Mouse (Mus musculus): ENCODE measurements around the gene Slc25a35. TPM values are rescaled to one million over a fixed set of nuclear protein-coding genes. Genes with fewer than 3 reads are reported as not detected.
A peak's percentile ranks its signal among the peaks of the same experiment; 100 is the strongest.
"Not testable (repeated sequence)": the region's sequence is repeated elsewhere in the genome, so short reads cannot be mapped to it uniquely, and the experiment has no call there.

The Slc25a35 gene
- not detected in 2 replicates for polyA plus RNA-seq (2012)

- Histone ChIP-seq H3K9me3 (ENCODE audit: control insufficient read depth, low read length) (no peaks in the 10 kb centered on the region), H3K27me3 (ENCODE audit: control insufficient read depth) (no peaks in the 10 kb centered on the region), H3K4me3 (replicated peaks) (peak within 1 kb of the TSS; percentile 82), H3K36me3 (ENCODE audit: control insufficient read depth) (no peaks in the 10 kb centered on the region), H3K4me1 (ENCODE audit: control insufficient read depth) (peaks cover 44% of the 10 kb centered on the region)
- no peak for TF ChIP-seq TAL1 (IDR thresholded peaks at IDR 0.05; ENCODE audit: low read length)
- TF ChIP-seq GATA1 (IDR thresholded peaks at IDR 0.05; ENCODE audit: low read length): no peak
Measured at GRCm38 (mm10) chr11:68967337-68968282, at the start of gene Slc25a35. TSS of gene Slc25a35 (plus strand) at chr11:68968131.

GRCm38 (mm10) chr11:68923191-68923590, 44.7 kb upstream of the Slc25a35 start:
- Histone ChIP-seq H3K9me3 (ENCODE audit: control insufficient read depth, low read length) (no peaks in the 10 kb centered on the region), H3K4me1 (ENCODE audit: control insufficient read depth) (peaks cover 6% of the 10 kb centered on the region), H3K36me3 (ENCODE audit: control insufficient read depth) (no peaks in the 10 kb centered on the region), H3K4me3 (replicated peaks) (no peak overlapping the region), H3K27me3 (ENCODE audit: control insufficient read depth) (peaks cover 6% of the 10 kb centered on the region; the same call in 1 of the 2 replicates)
- TF ChIP-seq GATA1 (IDR thresholded peaks at IDR 0.05; ENCODE audit: low read length) (no peak), TAL1 (IDR thresholded peaks at IDR 0.05; ENCODE audit: low read length) (no peak)

- no peaks in the 10 kb centered on the region for H3K36me3 ChIP-seq (ENCODE audit: control insufficient read depth)
- H3K27me3 ChIP-seq (ENCODE audit: control insufficient read depth): peaks cover 6% of the 10 kb centered on the region; the same call in 1 of the 2 replicates
- H3K4me3 ChIP-seq (replicated peaks): no peak overlapping the region
Measured at GRCm38 (mm10) chr11:68924749-68925148, 43.2 kb upstream of the Slc25a35 start.

GRCm38 (mm10) chr11:68926981-68927380, 41.0 kb upstream of the Slc25a35 start, which contains the start of gene Odf4:
TSS of gene Odf4 (minus strand) at chr11:68927081.
- no peaks in the 10 kb centered on the region for H3K36me3 ChIP-seq (ENCODE audit: control insufficient read depth)
- H3K27me3 ChIP-seq (ENCODE audit: control insufficient read depth): peaks cover 4% of the 10 kb centered on the region; the same call in 1 of the 2 replicates
- no peak for TF ChIP-seq TAL1 (IDR thresholded peaks at IDR 0.05; ENCODE audit: low read length)
- no peak for TF ChIP-seq GATA1 (IDR thresholded peaks at IDR 0.05; ENCODE audit: low read length)
- H3K4me3 ChIP-seq (replicated peaks): no peak within 1 kb of the TSS
- no peaks in the 10 kb centered on the region for H3K9me3 ChIP-seq (ENCODE audit: control insufficient read depth, low read length)
- H3K4me1 ChIP-seq (ENCODE audit: control insufficient read depth): peaks cover 6% of the 10 kb centered on the region

More at GRCm38 (mm10) chr11:68924749-68925148, 43.2 kb upstream of the Slc25a35 start:
- H3K4me1 ChIP-seq (ENCODE audit: control insufficient read depth): peaks cover 6% of the 10 kb centered on the region
- no peaks in the 10 kb centered on the region for H3K9me3 ChIP-seq (ENCODE audit: control insufficient read depth, low read length)
- no peak for TF ChIP-seq GATA1 (IDR thresholded peaks at IDR 0.05; ENCODE audit: low read length)
- no peak for TF ChIP-seq TAL1 (IDR thresholded peaks at IDR 0.05; ENCODE audit: low read length)

- Histone ChIP-seq H3K4me3 (replicated peaks) (no peak overlapping the region), H3K36me3 (ENCODE audit: control insufficient read depth) (no peaks in the 10 kb centered on the region), H3K9me3 (ENCODE audit: control insufficient read depth, low read length) (no peaks in the 10 kb centered on the region), H3K4me1 (ENCODE audit: control insufficient read depth) (no peaks in the 10 kb centered on the region), H3K27me3 (ENCODE audit: control insufficient read depth) (peaks cover 2% of the 10 kb centered on the region; the same call in 1 of the 2 replicates)
- no peak for TF ChIP-seq GATA1 (IDR thresholded peaks at IDR 0.05; ENCODE audit: low read length)
- TF ChIP-seq TAL1 (IDR thresholded peaks at IDR 0.05; ENCODE audit: low read length): no peak
Measured at GRCm38 (mm10) chr11:68929947-68930346, 38.0 kb upstream of the Slc25a35 start.

GRCm38 (mm10) chr11:68933885-68934507, 33.9 kb upstream of the Slc25a35 start:
- TF ChIP-seq TAL1 (IDR thresholded peaks at IDR 0.05; ENCODE audit: low read length) (no peak), GATA1 (IDR thresholded peaks at IDR 0.05; ENCODE audit: low read length) (no peak)
- no peaks in the 10 kb centered on the region for H3K27me3 ChIP-seq (ENCODE audit: control insufficient read depth)
- no peak overlapping the region for H3K4me3 ChIP-seq (replicated peaks)
- no peaks in the 10 kb centered on the region for H3K9me3 ChIP-seq (ENCODE audit: control insufficient read depth, low read length)
- no peaks in the 10 kb centered on the region for H3K36me3 ChIP-seq (ENCODE audit: control insufficient read depth)
- no peaks in the 10 kb centered on the region; the same call in 1 of the 2 replicates for H3K4me1 ChIP-seq (ENCODE audit: control insufficient read depth)

GRCm38 (mm10) chr11:68936951-68937350, 31.0 kb upstream of the Slc25a35 start:
- peaks cover 17% of the 10 kb centered on the region for H3K4me1 ChIP-seq (ENCODE audit: control insufficient read depth)
- H3K27me3 ChIP-seq (ENCODE audit: control insufficient read depth); H3K9me3 ChIP-seq (ENCODE audit: control insufficient read depth, low read length); H3K36me3 ChIP-seq (ENCODE audit: control insufficient read depth); H3K4me3 ChIP-seq (replicated peaks): not testable (repeated sequence)

- Histone ChIP-seq H3K36me3 (ENCODE audit: control insufficient read depth) (no peaks in the 10 kb centered on the region), H3K27me3 (ENCODE audit: control insufficient read depth) (no peaks in the 10 kb centered on the region), H3K4me1 (ENCODE audit: control insufficient read depth) (peaks cover 17% of the 10 kb centered on the region), H3K9me3 (ENCODE audit: control insufficient read depth, low read length) (no peaks in the 10 kb centered on the region), H3K4me3 (replicated peaks) (peak overlapping the region; percentile 58)
- no peak for TF ChIP-seq GATA1 (IDR thresholded peaks at IDR 0.05; ENCODE audit: low read length)
- no peak for TF ChIP-seq TAL1 (IDR thresholded peaks at IDR 0.05; ENCODE audit: low read length)
Measured at GRCm38 (mm10) chr11:68939451-68940304, 28.3 kb upstream of the Slc25a35 start.

All from erythroblast, embryonic 14.5 days (primary cell).